Mouse (Mus musculus): Measurements from ENCODE around the gene Csf2rb. TPM values are rescaled to one million over a fixed set of nuclear protein-coding genes. Genes with fewer than 3 reads are reported as not detected.
A peak's percentile ranks its signal among the peaks of the same experiment; 100 is the strongest.
"Not testable (repeated sequence)": the region's sequence is repeated elsewhere in the genome, so short reads cannot be mapped to it uniquely, and the experiment has no call there.

The Csf2rb gene
- total RNA-seq, 1 experiment from 2014 or later: 33.5 TPM

- no peak for ATAC-seq (replicated peaks; ENCODE audit: low read depth, poor library complexity, severe bottlenecking)
Observed at GRCm38 (mm10) chr15:78324294-78324693, 1.3 kb upstream of the Csf2rb start.

GRCm38 (mm10) chr15:78326747-78327146, 1.2 kb downstream of the Csf2rb start:
- ATAC-seq (replicated peaks; ENCODE audit: low read depth, poor library complexity, severe bottlenecking): no peak

GRCm38 (mm10) chr15:78327753-78328341, 2.3 kb downstream of the Csf2rb start:
- ATAC-seq (replicated peaks; ENCODE audit: low read depth, poor library complexity, severe bottlenecking): not testable (repeated sequence)

GRCm38 (mm10) chr15:78328520-78329097, 3.1 kb downstream of the Csf2rb start:
- ATAC-seq (replicated peaks; ENCODE audit: low read depth, poor library complexity, severe bottlenecking): no peak

GRCm38 (mm10) chr15:78329972-78330371, 4.4 kb downstream of the Csf2rb start:
- not testable (repeated sequence) for ATAC-seq (replicated peaks; ENCODE audit: low read depth, poor library complexity, severe bottlenecking)

- ATAC-seq (replicated peaks; ENCODE audit: low read depth, poor library complexity, severe bottlenecking): no peak
Observed at GRCm38 (mm10) chr15:78330706-78331105, 5.2 kb downstream of the Csf2rb start.

- peak; percentile 53 for ATAC-seq (replicated peaks; ENCODE audit: low read depth, poor library complexity, severe bottlenecking)
Observed at GRCm38 (mm10) chr15:78331523-78332340, 6.2 kb downstream of the Csf2rb start.

- ATAC-seq (replicated peaks; ENCODE audit: low read depth, poor library complexity, severe bottlenecking): no peak
Observed at GRCm38 (mm10) chr15:78332981-78333380, 7.4 kb downstream of the Csf2rb start.

- ATAC-seq (replicated peaks; ENCODE audit: low read depth, poor library complexity, severe bottlenecking): no peak
Observed at GRCm38 (mm10) chr15:78334380-78334779, 8.8 kb downstream of the Csf2rb start.

GRCm38 (mm10) chr15:78339627-78340423, 14.3 kb downstream of the Csf2rb start:
- peak; percentile 95 for ATAC-seq (replicated peaks; ENCODE audit: low read depth, poor library complexity, severe bottlenecking)

- ATAC-seq (replicated peaks; ENCODE audit: low read depth, poor library complexity, severe bottlenecking): not testable (repeated sequence)
Observed at GRCm38 (mm10) chr15:78340919-78341318, 15.4 kb downstream of the Csf2rb start.

- no peak for ATAC-seq (replicated peaks; ENCODE audit: low read depth, poor library complexity, severe bottlenecking)
Observed at GRCm38 (mm10) chr15:78343683-78344082, 18.1 kb downstream of the Csf2rb start.

GRCm38 (mm10) chr15:78344567-78344966, 19.0 kb downstream of the Csf2rb start:
- ATAC-seq (replicated peaks; ENCODE audit: low read depth, poor library complexity, severe bottlenecking): no peak

GRCm38 (mm10) chr15:78351586-78352165, 26.1 kb downstream of the Csf2rb start:
- ATAC-seq (replicated peaks; ENCODE audit: low read depth, poor library complexity, severe bottlenecking): no peak

- 0 out of 2 replicates have a peak, but pooled peaks have one; percentile 56 for ATAC-seq (replicated peaks; ENCODE audit: low read depth, poor library complexity, severe bottlenecking)
Observed at GRCm38 (mm10) chr15:78354958-78355357, 29.4 kb downstream of the Csf2rb start.

GRCm38 (mm10) chr15:78355548-78355947, 30.0 kb downstream of the Csf2rb start:
- ATAC-seq (replicated peaks; ENCODE audit: low read depth, poor library complexity, severe bottlenecking): peak; percentile 60; the same call in 1 of the 2 replicates

- ATAC-seq (replicated peaks; ENCODE audit: low read depth, poor library complexity, severe bottlenecking): no peak
Observed at GRCm38 (mm10) chr15:78365916-78366315, 40.4 kb downstream of the Csf2rb start.

- no peak for ATAC-seq (replicated peaks; ENCODE audit: low read depth, poor library complexity, severe bottlenecking)
Observed at GRCm38 (mm10) chr15:78366875-78367274, 41.3 kb downstream of the Csf2rb start.

- ATAC-seq (replicated peaks; ENCODE audit: low read depth, poor library complexity, severe bottlenecking): no peak
Observed at GRCm38 (mm10) chr15:78367811-78368210, 42.3 kb downstream of the Csf2rb start.

GRCm38 (mm10) chr15:78368926-78369346, 43.4 kb downstream of the Csf2rb start:
- ATAC-seq (replicated peaks; ENCODE audit: low read depth, poor library complexity, severe bottlenecking): peak; percentile 85

All from common myeloid progenitor, adult 5-6 weeks (primary cell).